Mouse (Mus musculus) thymus, adult 2 months (tissue): Measurements from ENCODE around the gene Tango2.

Experiments
- CTCF ChIP-seq: fragments of 200-500 bp; IDR thresholded peaks from 2 replicates; pipeline ENCODE4 v1.5.1; 2012; ENCODE audit warnings: mild to moderate bottlenecking, control low read depth, low read length, moderate library complexity, borderline replicate concordance; ENCODE audit not compliant: control insufficient read depth, poor library complexity, insufficient read depth; ENCODE audit errors: extremely low read depth
- POLR2A ChIP-seq: fragments of 200-500 bp; IDR thresholded peaks from 2 replicates; pipeline ENCODE4 v1.6.1; 2012; ENCODE audit warnings: mild to moderate bottlenecking, low read length, control low read depth, moderate library complexity; ENCODE audit not compliant: control insufficient read depth, poor library complexity, insufficient read depth; ENCODE audit errors: extremely low read depth

- TF ChIP-seq CTCF (no peak), POLR2A (no peak)
These were observed 59.3 kb downstream of the Tango2 start for GRCm38 (mm10) chr16:18288581-18289061.
